Comparison of ENCODE assay signal across 19 mouse cellular contexts in the genomic region with DNA sequence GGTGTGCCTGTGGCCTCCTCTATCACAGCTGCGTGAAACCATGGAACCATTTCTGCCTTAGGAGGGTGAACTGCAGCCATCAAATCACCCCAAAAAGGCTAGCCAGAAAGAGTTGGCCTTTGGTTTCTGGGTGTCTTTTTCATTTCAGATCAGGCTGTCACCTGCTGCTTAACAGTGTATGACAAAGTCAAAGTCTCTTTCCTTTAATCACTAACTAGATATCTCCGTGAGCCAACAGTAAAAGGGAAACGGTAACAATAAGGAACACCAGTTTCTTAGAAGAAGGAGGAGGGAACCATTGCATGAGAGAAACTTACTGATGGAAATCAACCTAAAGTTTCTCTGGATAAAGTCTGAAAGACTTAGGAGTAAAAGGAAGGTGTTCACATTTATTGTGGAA. TPM values are rescaled to one million over a fixed set of nuclear protein-coding genes. Genes with fewer than 3 reads are reported as not detected.
"Had no signal": no experiment of that assay in that cellular context is flagged by ENCODE, and none has a peak within 500 bp of the region (broad histone marks: within the 10 kb centered on the region; RNA-seq: fewer than 3 reads in every experiment).

No protein-coding gene starts in this region.

- H3K9me3 ChIP-seq: midbrain, embryonic 10.5 days; midbrain, embryonic 12.5 days; neural tube, embryonic 13.5 days; neural tube, embryonic 15.5 days; stomach, embryonic 15.5 days had no signal

- H3K27me3 ChIP-seq: neural tube, embryonic 15.5 days had no signal

- DNase-seq: lung, adult 18-20 months; lung, embryonic 14.5 days; lung, postnatal 10 days; lung, postnatal 4 days; midbrain, embryonic 14.5 days; retina, postnatal 1 day; right cerebral cortex, adult 18-20 months; right cerebral cortex, postnatal 25 days; right cerebral cortex, postnatal 4 days; thymus, adult 2 months; thymus, postnatal 36 days had no signal

- H3K36me3 ChIP-seq: midbrain, embryonic 10.5 days; midbrain, embryonic 12.5 days; neural tube, embryonic 13.5 days; neural tube, embryonic 15.5 days; stomach, embryonic 15.5 days had no signal

- H3K4me3 ChIP-seq: midbrain, embryonic 10.5 days; midbrain, embryonic 12.5 days; myocyte; neural tube, embryonic 13.5 days; neural tube, embryonic 15.5 days; stomach, embryonic 15.5 days had no signal

- H3K9ac ChIP-seq: lung, embryonic 14.5 days; midbrain, embryonic 12.5 days; neural tube, embryonic 13.5 days; neural tube, embryonic 15.5 days; stomach, embryonic 15.5 days had no signal

- H3K27ac ChIP-seq: midbrain, embryonic 10.5 days; midbrain, embryonic 12.5 days; neural tube, embryonic 13.5 days; neural tube, embryonic 15.5 days; stomach, embryonic 15.5 days; stomach, postnatal 0 days had no signal

- H3K4me2 ChIP-seq: lung, embryonic 14.5 days; midbrain, embryonic 12.5 days; neural tube, embryonic 13.5 days; neural tube, embryonic 15.5 days; stomach, embryonic 15.5 days had no signal

- ATAC-seq: midbrain, embryonic 16.5 days had no signal

RNA-seq across cellular contexts. Expression of gene Slc1a1, which starts 2.2 kb away (rescaled TPM):
- polyA plus RNA-seq: myocyte had no signal
